Mouse (Mus musculus) right cerebral cortex, adult 18-20 months (tissue): ENCODE results near the gene Pitpnc1.
"Not testable (repeated sequence)": the region's sequence is repeated elsewhere in the genome, so short reads cannot be mapped to it uniquely, and the experiment has no call there.

Experiments used
- DNase-seq: peaks from one replicate; pipeline ENCODE4 v3.0.0; 2022; ENCODE audit warnings: mixed read lengths

Pitpnc1 gene

DNA sequence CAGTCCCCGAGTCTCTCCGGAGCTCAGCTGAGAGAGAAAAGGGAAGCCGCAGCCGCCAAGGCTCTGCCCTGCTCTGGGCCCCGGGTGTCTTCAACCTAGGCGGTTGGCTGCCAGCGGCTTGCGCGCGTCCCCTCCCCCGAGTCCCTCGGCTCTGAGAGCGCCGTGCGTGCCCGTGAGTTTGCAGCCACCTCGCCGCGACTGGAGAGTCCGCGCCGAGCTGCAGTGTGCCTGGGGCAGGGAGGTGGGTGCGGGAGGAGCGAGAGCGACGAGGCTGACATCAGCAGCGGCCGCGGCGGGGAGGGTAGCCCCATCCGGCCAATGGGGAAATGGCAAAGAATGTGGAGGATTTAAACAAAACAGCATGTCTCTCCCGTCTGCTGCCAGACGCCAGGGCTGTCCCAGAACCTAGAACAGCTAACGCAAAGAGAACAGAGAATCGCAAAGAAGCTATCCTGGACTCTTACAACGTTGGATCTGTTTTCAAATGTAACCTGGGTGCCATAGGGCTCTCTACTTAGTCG, at the start of gene Pitpnc1:
TSS of gene Pitpnc1 (minus strand) at position 179 of the 521 bp plus-strand sequence.
- peak; percentile 89 for DNase-seq

DNA sequence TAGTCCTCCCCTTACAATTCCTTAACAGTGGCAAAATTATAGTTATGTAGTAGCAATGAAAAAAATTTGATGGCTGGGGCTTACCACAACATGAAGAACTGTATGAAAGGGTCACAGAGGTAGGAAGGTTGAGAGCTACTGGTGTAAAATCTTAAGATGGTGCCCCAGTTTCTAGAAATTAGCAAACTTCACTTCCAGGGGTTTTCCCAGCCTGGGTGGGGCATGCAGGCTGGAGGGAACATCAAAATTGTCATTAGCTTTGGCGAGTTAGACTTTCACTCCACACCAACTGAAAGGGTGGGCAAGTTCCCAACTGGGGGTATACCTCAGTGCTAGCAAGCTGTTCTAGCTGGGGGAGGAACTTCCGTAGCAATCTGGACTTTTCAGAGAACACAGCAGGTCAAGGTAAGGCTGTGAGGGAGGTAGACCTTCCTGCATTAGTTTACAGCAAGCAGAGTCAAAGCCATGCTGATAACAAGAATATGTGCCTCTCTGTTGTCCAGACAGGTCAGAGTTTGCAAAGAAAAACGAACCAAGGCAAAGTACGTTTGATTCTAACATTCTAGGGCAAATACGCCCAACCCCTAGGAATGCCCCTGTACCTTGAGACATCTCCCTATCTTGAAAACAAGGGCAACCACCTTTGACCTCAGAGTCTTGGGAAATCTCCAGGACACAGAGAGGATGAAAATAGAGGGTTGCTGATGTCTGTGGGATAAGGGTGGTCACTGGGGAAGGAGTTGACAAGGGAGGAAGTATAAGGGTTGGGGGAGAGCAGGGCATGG, 48.3 kb upstream of the Pitpnc1 start:
- DNase-seq: no peak

GRCm38 (mm10) chr11:107516387-107516786, 45.9 kb upstream of the Pitpnc1 start:
- no peak for DNase-seq

- DNase-seq: no peak
These were observed 42.5 kb upstream of the Pitpnc1 start for GRCm38 (mm10) chr11:107513047-107513446.

- DNase-seq: peak; percentile 55
These were observed 41.5 kb upstream of the Pitpnc1 start for GRCm38 (mm10) chr11:107511954-107512353.

- no peak for DNase-seq
These were observed 40.1 kb upstream of the Pitpnc1 start for GRCm38 (mm10) chr11:107510362-107511269.

DNA sequence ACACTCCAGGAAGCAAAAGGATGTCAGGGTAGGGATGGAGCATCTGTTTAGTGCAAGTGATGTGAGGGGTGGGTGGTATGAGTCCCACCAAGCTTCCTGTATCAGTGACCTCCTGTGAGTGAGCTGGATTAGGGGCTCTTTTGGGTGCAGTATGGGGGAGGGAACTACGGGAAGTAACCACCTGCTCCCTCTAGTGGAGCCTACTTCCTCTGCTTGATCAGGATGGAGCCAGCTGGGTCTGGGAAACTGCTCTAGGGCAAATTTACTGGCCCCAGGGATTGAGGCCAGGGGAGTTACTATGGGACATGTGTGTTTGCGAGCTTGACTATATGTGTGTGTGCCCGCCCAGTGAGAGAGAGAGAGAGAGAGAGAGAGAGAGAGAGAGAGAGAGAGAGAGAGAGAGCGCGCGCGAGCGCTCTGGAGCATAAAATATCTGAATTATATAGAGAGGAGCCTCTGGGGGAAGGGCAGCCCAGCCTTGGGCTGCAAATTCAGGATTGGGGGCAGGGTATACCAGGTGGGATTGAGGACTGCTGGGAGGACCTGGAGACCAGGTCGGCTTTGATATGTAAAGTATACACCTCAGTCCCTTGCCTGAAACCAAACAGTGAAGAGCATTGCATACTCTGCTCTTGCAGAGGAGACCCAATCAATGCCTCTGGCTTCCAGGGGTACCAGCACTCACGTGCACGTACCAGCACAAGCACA, 39.3 kb upstream of the Pitpnc1 start:
- no peak for DNase-seq

GRCm38 (mm10) chr11:107506260-107506659, 35.8 kb upstream of the Pitpnc1 start:
- no peak for DNase-seq

- not testable (repeated sequence) for DNase-seq
These were observed 33.9 kb upstream of the Pitpnc1 start for GRCm38 (mm10) chr11:107504364-107504763.

DNA sequence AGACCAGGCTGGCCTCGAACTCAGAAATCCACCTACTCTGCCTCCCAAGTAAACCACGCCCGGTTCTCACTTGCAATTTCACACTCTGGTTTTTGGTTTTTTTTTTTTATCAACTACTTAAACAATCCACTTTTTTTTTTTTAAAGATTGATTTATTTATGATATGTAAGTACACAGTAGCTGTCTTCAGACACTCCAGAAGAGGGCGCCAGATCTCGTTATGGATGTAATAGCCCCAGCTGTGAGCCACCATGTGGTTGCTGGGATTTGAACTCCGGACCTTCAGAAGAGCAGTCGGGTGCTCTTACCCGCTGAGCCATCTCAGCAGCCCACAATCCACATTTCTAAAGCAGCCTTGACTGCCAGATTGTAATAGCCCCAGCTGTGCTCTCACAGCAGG, 32.3 kb upstream of the Pitpnc1 start:
- no peak for DNase-seq

- no peak for DNase-seq
These were observed 13.8 kb upstream of the Pitpnc1 start for GRCm38 (mm10) chr11:107484341-107484740.

DNA sequence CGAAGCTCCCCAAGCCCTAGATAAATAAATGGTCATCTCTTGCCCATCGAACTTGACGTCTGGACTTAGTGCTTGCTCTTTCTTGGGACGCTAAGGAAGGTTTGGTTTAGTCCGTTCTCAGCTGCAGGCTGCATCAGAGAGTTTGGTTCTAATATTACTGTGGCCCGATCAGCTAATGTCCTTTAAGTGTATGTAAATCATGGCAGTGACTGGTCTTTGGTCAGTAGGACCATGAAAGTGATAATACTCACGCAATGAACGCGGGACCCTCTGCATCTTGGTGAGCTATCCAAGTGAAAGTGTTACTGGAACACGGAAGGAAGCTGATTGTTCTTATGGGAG, 9.3 kb upstream of the Pitpnc1 start:
- DNase-seq: no peak

DNA sequence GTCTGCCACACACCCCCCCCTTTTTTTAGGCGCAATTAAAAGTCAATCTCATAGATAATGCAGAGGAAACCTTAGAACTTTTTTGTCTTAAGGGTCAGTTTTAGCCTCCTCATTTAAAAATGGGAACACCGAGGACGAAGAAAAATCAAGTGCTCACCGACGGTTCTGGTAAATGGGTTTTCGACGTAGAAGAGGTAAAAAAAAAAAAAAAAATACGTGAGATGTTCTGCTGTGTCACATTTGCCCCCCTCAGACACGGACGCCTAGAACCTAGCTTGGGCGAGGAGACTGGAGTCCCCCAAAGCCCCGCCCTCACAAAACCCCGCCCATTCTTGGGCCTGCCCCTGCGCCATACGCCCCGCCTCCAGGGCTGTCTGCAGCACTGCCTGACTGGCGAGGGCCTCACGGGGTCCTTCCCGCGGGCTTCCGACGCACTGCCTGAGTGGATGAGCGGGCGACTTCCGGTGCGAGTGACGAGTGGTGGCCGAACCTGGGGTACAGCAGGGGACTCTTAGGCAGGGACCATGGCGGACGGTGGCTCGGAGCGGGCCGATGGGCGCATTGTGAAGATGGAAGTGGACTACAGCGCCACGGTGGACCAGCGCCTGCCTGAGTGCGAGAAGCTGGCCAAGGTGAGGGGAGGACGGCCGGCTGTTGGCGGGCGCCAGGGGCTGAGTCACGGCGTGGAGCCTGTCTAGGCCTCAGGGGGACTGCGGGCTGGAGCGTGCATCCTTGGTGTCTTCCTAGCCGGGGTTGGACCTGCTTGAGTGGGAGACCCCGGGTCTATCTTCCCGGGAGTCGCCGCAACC, 8.8 kb upstream of the Pitpnc1 start, which contains the start of gene Psmd12:
TSS of gene Psmd12 (plus strand) at position 432 of the 809 bp plus-strand sequence.
- peak; percentile 94 for DNase-seq

GRCm38 (mm10) chr11:107473137-107473820, 2.8 kb upstream of the Pitpnc1 start:
- DNase-seq: peak; percentile 55

DNA sequence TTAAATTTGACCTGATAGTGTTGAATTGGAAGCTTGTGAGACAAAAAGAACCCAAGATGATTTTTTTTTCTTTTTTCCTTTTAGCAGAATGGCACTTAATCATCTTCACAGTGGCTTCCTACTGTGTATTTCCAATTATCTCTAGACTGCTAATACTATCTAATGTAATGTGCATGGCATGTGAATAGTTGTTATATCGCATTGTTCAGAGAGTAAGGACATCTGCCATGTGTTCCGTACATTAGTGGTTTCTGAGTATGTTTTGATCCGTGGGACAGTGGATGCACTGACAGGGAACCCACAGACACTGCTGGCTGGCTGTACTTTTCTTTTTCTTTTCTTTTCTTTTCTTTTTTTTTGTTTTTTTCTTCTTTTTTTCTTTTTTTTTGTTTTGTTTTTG, 1.8 kb upstream of the Pitpnc1 start:
- DNase-seq: no peak

DNA sequence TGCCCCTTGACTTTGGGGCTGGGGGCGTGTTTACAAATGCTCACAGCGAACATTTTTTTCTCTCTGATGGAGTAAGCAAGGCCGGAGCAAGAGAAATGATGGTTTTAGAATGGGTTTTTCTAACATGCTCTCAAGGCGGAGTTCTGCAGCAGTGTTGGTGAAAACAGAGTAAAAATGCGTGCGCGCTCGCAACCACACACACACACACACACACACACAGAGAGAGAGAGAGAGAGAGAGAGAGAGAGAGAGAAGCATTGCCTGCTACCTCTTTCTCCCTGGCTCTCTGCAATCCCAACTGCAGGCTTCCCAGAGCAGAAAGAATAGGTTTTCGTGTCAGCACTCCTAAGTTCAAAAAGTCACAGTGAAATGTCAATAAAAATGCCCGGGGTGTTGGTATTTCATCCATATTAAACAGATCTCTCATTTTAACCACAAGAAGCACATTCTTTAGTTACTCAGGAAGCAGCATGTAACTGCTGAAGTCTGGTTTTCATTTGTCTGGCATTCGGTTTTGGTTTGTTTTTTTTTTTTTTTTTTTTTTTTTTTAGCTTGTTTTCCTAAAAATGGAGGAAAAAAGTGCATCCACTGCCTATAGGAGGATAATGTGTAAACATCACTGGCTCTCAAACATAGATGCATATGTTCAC, 697 bp upstream of the Pitpnc1 start:
- no peak for DNase-seq

- DNase-seq: peak; percentile 48
These were observed 752 bp downstream of the Pitpnc1 start for GRCm38 (mm10) chr11:107469523-107470371.

- peak; percentile 76 for DNase-seq
These were observed 1.4 kb downstream of the Pitpnc1 start for GRCm38 (mm10) chr11:107469031-107469522.

DNA sequence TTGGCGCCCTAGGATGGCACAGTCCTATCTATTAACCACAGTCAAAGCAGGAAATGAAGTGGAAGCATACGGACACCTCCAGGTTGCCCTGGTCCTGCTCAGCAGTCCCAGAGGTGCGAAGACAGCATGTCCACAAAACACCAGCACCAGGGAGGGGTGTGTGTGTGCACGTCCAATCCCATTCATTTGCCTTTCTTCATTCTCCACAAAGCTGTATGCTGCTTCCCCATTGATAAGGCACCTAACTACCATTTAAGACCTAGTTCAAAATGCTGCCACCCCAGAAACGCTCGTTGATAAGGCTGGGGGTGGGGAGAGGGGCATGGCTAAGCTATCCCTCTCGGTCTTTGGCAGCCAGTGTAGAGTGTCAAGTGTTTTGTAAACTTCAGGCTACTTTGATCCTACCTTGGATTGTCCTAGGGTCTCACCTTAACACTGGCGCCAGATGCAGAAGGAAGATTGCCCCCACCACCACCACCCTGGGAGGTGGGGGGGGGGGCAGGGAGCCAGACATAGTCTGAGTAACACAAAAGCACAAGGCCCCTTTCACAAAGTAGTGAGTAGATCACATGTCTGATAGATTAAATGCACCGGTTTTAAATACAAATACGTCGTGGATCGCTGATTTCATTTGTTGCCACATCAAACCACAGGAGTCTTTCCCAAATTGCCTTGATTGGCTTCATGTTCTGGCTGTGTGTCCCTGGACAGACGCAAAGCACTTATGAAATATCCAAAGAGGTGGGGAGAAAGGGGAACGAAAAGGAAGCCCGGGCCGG, 2.1 kb downstream of the Pitpnc1 start:
- DNase-seq: no peak
